Mouse (Mus musculus) forebrain, embryonic 11.5 days (tissue): ENCODE data around the gene Lrrc8a. TPM values are rescaled to one million over a fixed set of nuclear protein-coding genes. Genes with fewer than 3 reads are reported as not detected.

Source experiments
- ATAC-seq: fragments of 200-750 bp; cut with Nextera tagmentation; replicated peaks from 2 replicates; pipeline ENCODE4 v1.8.0; 2017; ENCODE audit warnings: moderate TSS enrichment; ENCODE audit not compliant: low FRiP score
- DNase-seq: peaks from one replicate; pipeline ENCODE4 v3.0.0-alpha.2; 2017; ENCODE audit warnings: low spot score
- H3K27ac ChIP-seq: fragments of 300-500 bp; sonication (generic); 2 replicates; pipeline ENCODE4 v1.5.1; 2014; ENCODE audit warnings: low read depth, low read length
- H3K27me3 ChIP-seq: fragments of 300-500 bp; sonication (generic); 2 replicates; pipeline ENCODE4 v1.6.1; 2014; ENCODE audit warnings: mild to moderate bottlenecking, low read length, mixed read lengths; ENCODE audit not compliant: control insufficient read depth, insufficient read depth
- H3K36me3 ChIP-seq: fragments of 300-500 bp; sonication (generic); 2 replicates; pipeline ENCODE4 v1.6.1; 2014; ENCODE audit warnings: mild to moderate bottlenecking, low read length, moderate library complexity, mixed read lengths; ENCODE audit not compliant: control insufficient read depth, insufficient read depth
- H3K4me1 ChIP-seq: fragments of 300-500 bp; sonication (generic); replicated peaks from 2 replicates; pipeline ENCODE4 v1.6.1; 2014; ENCODE audit warnings: low read length, mixed read lengths; ENCODE audit not compliant: control insufficient read depth, insufficient read depth
- H3K4me2 ChIP-seq: fragments of 300-500 bp; sonication (generic); 2 replicates; pipeline ENCODE4 v1.6.1; 2014; ENCODE audit warnings: low read depth, mild to moderate bottlenecking, low read length, moderate library complexity, mixed read lengths; ENCODE audit not compliant: severe bottlenecking
- H3K4me3 ChIP-seq: fragments of 300-500 bp; sonication (generic); 2 replicates; pipeline ENCODE4 v1.5.1; 2014; ENCODE audit warnings: low read depth, low read length
- H3K9ac ChIP-seq: fragments of 300-500 bp; sonication (generic); 2 replicates; pipeline ENCODE4 v1.6.1; 2014; ENCODE audit warnings: low read length
- H3K9me3 ChIP-seq: fragments of 300-500 bp; sonication (generic); 2 replicates; pipeline ENCODE4 v1.6.1; 2016; ENCODE audit warnings: low read length, mixed read lengths; ENCODE audit not compliant: control insufficient read depth
- WGBS: fragments of 180-500 bp; shearing (Covaris S2); extraction: QIAGEN DNeasy Blood & Tissue Kit; methylation state at CpG from one replicate; pipeline ENCODE4 v1.1.7; 2014; 5-methylcytosine and 5-hydroxymethylcytosine counted together
- polyA plus RNA-seq: library from polyadenylated mRNA; unstranded; fragments of >200 nt; fragmentation: Nextera tagmentation; extraction: Ambion mirVana; gene quantifications from 2 replicates; pipeline ENCODE4 v1.2.1, GENCODE M21; 2014

Lrrc8a gene
- polyA plus RNA-seq, 1 experiment from 2014 or later, result 50.7 TPM

DNA sequence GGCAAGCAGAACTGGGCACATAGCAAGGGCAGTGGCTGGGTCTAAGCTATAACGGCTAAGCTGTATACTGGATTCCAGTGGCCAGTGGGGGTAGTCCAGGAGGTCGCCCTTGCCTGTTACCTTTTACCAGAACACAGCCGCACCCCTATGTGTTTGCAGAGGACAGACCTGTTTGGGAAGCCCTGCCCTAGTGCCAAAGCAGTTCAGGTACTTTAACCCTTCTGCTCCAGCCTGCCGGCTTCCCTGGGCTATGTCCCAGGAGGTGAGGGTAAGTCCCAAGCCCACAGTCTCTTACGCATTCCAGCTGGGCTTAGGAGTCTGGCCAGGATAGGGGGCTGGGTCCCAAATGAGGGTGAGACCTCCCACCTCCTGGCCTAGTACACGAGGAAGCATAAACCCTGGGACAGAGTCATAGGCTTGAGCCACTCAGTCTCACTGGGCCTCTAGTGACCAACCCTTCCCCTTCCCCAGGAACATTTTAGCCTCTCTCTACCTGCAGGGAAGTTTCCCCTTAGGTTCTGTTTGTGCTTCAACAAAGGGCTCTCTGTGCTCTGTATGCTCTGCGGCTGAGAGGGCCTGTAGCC is 7.2 kb downstream of the Lrrc8a start:
- Histone ChIP-seq H3K4me3 (no peak overlapping the region), H3K27me3 (no peaks in the 10 kb centered on the region), H3K4me1 (no peaks in the 10 kb centered on the region; the same call in 1 of the 2 replicates), H3K9me3 (no peaks in the 10 kb centered on the region), H3K27ac (no peak overlapping the region), H3K36me3 (peaks cover 3% of the 10 kb centered on the region; the same call in 1 of the 2 replicates), H3K4me2 (no peak overlapping the region), H3K9ac (no peak overlapping the region)
- ATAC-seq (no peak), DNase-seq (no peak)
- 77% methylated on average over 7 of the region's 7 CpGs for WGBS

DNA sequence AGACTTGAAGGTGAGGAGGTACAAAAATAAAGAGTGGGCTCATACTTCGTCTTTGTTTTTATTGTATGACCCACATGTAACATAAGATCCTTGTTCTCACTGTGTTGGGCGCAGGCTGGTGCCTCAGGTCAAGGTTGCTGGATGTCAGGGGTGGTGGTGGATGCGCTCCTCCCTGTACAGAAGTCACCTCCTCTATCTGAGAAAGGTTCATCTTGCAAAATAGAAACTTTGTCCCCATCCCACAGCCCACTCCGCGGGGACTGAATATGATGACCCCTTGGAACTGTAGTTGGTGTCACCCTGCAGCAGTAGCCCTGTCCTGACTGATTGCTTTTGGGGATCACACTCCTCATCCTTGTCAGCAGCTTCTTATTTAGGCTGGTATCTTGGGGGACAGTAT is 9.5 kb downstream of the Lrrc8a start:
- no peak overlapping the region for H3K9ac ChIP-seq
- H3K9me3 ChIP-seq, result no peaks in the 10 kb centered on the region
- no peaks in the 10 kb centered on the region for H3K4me1 ChIP-seq
- H3K4me2 ChIP-seq, result no peak overlapping the region
- WGBS, result 92% methylated on average over 5 of the region's 5 CpGs
- H3K27me3 ChIP-seq, result no peaks in the 10 kb centered on the region
- no peak overlapping the region for H3K4me3 ChIP-seq
- DNase-seq, result no peak
- H3K36me3 ChIP-seq, result no peaks in the 10 kb centered on the region; the same call in 1 of the 2 replicates
- ATAC-seq, result no peak
- H3K27ac ChIP-seq, result no peak overlapping the region

DNA sequence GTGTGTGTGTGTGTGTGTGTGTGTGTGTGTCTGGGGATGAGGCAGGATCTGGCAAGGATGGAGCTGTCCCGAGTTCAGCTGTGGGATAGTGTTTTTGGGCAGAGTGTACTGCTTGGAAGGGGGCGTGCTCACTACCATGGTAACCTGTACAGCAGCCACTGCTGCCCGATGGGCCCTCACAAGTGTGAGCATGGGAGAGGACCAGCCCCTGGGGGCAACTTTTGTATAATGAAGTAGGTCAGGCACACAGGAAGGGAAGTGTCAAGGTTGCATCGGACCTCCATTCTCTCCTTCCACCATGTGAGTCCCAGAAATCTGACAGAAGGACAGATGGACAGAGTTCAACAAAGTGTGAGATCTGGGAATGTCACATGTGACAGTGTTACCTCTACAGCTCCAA is 10.2 kb downstream of the Lrrc8a start:
- no peaks in the 10 kb centered on the region; the same call in 1 of the 2 replicates for H3K36me3 ChIP-seq
- WGBS, result 74% methylated on average over 4 of the region's 4 CpGs
- no peaks in the 10 kb centered on the region for H3K9me3 ChIP-seq
- no peak overlapping the region for H3K27ac ChIP-seq
- ATAC-seq, result no peak
- no peak overlapping the region for H3K9ac ChIP-seq
- H3K27me3 ChIP-seq, result no peaks in the 10 kb centered on the region
- H3K4me2 ChIP-seq, result no peak overlapping the region
- H3K4me1 ChIP-seq, result no peaks in the 10 kb centered on the region
- no peak overlapping the region for H3K4me3 ChIP-seq
- no peak for DNase-seq

DNA sequence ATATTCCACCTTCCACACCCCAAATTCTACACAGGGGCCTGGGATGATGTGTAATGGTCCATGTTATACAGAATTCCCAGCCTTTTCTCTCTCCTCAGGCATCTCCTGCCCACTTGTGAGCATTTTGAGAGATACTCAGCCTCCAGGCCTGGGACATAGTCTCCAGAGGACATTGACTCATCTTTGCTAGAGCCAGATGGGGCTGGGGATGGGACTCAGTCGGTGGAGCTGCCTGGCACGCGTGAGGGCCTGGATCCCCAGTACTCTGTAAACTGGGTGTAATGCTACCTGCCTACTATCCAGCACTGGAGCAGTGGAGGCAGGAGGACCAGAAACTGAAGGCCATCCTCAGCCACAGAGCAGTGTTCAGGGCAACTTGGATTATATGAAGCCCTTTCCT is 11.7 kb downstream of the Lrrc8a start:
- Histone ChIP-seq H3K4me3 (no peak overlapping the region), H3K36me3 (no peaks in the 10 kb centered on the region; the same call in 1 of the 2 replicates), H3K4me1 (no peaks in the 10 kb centered on the region), H3K27me3 (no peaks in the 10 kb centered on the region), H3K9me3 (no peaks in the 10 kb centered on the region), H3K27ac (no peak overlapping the region), H3K9ac (no peak overlapping the region), H3K4me2 (no peak overlapping the region)
- DNase-seq (no peak), ATAC-seq (no peak)
- WGBS, result 100% methylated on average over 3 of the region's 3 CpGs

DNA sequence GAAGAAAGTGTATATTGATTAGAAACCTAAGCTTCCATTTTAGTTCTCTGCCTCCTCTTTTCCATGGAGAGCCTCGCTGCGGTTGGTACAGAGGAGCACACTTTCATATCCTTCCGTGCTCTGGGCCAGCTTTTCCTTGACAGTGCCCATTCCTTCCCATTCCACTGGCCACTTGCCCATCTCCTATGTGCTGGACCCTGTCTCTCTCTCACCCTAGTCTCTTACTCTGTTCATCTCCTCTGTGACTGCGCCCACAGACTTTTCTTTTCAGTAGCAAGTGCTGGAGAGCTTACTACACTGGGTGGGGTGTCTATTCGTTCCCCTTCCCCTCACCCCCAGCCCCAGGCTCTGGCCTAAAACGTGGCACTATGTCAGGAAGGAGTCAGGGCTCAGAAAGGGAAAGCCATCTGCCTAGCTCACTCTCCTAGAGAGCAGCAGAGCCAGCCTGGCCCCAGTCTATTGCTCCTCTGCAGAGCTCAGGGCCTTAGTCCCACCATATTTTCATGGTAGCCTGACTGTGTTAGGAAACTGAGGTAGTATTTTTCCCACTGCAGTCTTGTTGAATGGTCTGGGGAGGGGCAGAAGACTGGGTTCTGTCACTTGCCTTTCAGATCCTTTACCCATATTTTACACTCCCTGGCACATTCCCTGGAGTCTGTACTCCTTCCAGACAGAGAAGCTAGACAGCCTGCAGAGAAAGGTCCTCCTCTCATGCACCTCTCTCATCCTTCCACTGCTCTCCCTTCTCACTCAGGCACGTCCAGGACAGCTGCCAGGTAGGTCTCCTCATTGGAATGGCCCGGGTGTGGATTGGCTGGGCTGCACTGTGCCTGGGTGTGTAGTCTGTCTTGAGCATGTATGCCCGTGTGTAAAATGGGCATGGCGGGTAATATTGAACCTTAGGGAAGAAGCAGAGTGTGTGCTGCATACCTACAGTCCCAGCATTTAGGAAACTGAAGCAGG is 12.9 kb downstream of the Lrrc8a start:
- H3K27ac ChIP-seq, result no peak overlapping the region
- no peak overlapping the region for H3K9ac ChIP-seq
- no peaks in the 10 kb centered on the region for H3K4me1 ChIP-seq
- H3K4me2 ChIP-seq, result no peak overlapping the region
- 89% methylated on average over 10 of the region's 10 CpGs for WGBS
- H3K27me3 ChIP-seq, result no peaks in the 10 kb centered on the region
- peaks cover 3% of the 10 kb centered on the region; the same call in 1 of the 2 replicates for H3K36me3 ChIP-seq
- ATAC-seq (no peak), DNase-seq (no peak)
- H3K4me3 ChIP-seq, result no peak overlapping the region
- no peaks in the 10 kb centered on the region for H3K9me3 ChIP-seq

DNA sequence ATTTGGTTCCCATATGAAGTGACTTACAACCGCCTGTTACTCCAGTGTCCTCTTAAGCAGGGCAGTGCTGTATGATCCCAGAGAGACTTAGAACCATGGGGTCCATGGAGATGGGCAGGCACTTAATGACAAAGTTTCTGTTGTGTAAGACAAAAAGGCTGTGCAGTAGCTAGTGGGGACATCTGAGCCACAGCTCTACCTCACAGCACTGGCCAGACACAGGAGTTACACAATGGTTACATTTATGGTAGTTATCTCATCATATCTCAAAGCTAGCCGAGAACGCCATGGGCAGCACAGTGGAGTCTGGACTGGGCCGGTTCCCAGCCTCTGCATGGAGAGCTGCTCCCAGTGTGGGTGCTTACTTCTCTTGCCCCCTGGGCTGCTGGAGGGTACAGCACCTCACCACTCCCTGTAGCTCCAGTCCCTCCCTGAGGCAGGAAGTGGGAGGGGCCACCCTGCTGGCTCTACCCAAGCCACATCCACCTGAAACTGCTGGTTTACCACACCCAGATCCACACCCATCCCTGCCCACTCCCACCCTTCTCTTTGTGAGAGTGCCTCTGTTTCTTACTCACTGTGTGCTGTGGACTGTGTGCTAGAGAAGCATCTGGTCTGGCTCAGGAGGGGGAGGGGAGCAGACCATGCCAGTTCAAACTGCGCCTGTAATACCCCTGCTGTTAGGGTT is 14.0 kb downstream of the Lrrc8a start:
- Histone ChIP-seq H3K27ac (no peak overlapping the region), H3K36me3 (peaks cover 11% of the 10 kb centered on the region), H3K4me1 (no peaks in the 10 kb centered on the region), H3K9me3 (no peaks in the 10 kb centered on the region), H3K9ac (no peak overlapping the region), H3K4me2 (no peak overlapping the region), H3K27me3 (no peaks in the 10 kb centered on the region), H3K4me3 (no peak overlapping the region)
- no peak for ATAC-seq
- 85% methylated on average over 5 of the region's 5 CpGs for WGBS
- DNase-seq, result no peak

DNA sequence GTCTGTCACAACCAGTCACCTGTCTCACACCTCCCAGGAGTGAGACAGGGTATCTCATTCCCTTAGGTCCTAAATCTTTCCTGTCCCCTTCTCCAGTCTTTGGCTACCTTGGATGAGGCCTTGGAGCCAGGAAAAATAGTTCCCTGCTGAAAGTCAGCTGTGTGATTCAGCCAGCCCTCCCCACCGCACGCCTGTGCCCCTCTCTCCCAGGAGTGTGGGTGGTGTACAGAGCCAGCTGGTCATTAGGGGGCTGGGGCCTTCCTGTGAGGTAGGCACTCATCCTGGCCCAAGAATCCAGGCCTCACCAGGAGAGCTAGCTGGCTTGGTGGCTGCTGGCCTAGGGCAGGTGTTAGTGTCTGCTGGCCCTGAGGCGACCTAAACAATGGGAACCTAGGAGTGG is 15.0 kb downstream of the Lrrc8a start:
- ATAC-seq (no peak), DNase-seq (no peak)
- Histone ChIP-seq H3K4me1 (no peaks in the 10 kb centered on the region), H3K9ac (no peak overlapping the region), H3K4me3 (no peak overlapping the region), H3K9me3 (no peaks in the 10 kb centered on the region), H3K27me3 (no peaks in the 10 kb centered on the region), H3K36me3 (peaks cover 18% of the 10 kb centered on the region), H3K4me2 (no peak overlapping the region), H3K27ac (no peak overlapping the region)
- WGBS, result 84% methylated on average over 3 of the region's 3 CpGs

DNA sequence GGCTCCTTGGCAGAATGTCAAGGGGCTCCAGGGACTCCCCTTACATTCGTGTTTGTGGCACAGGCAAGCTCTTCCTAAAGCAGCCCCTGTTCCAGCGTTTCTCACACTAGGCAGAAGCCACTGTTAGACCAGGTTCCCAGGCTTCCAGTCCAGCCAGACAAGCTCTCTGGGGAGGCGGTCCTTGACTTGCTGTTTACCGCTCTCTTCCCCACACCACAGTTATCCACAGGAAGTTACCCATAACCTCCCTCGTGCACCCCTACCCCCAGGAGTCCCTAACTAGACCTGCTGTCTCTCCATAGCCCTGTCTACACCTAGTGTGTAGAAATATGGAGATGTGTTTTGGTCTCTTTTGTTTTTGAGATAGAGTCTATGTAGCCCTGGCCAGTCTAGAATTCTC is 16.3 kb downstream of the Lrrc8a start:
- H3K9me3 ChIP-seq, result no peaks in the 10 kb centered on the region
- no peak overlapping the region for H3K27ac ChIP-seq
- H3K36me3 ChIP-seq, result peaks cover 18% of the 10 kb centered on the region
- no peak overlapping the region for H3K9ac ChIP-seq
- no peak overlapping the region for H3K4me2 ChIP-seq
- no peak overlapping the region for H3K4me3 ChIP-seq
- ATAC-seq (no peak), DNase-seq (no peak)
- no peaks in the 10 kb centered on the region for H3K27me3 ChIP-seq
- H3K4me1 ChIP-seq, result no peaks in the 10 kb centered on the region
- 86% methylated on average over 5 of the region's 5 CpGs for WGBS
